Mouse (Mus musculus) megakaryocyte, embryonic 14.5 days (primary cell): ENCODE results near the gene Grik3. TPM values are rescaled to one million over a fixed set of nuclear protein-coding genes. Genes with fewer than 3 reads are reported as not detected.

ENCODE experiments used
- H3K27me3 ChIP-seq: replicated peaks from 2 replicates; pipeline ENCODE3; 2012; ENCODE audit warnings: inconsistent platforms
- H3K36me3 ChIP-seq: replicated peaks from 2 replicates; pipeline ENCODE3; 2012; ENCODE audit warnings: low read length, inconsistent platforms, mixed read lengths
- H3K4me1 ChIP-seq: 2 replicates; pipeline ENCODE4 v1.6.1; 2012; ENCODE audit warnings: inconsistent platforms
- H3K4me3 ChIP-seq: replicated peaks from 2 replicates; pipeline ENCODE3; 2012; ENCODE audit warnings: moderate library complexity, mild to moderate bottlenecking, inconsistent platforms
- H3K9me3 ChIP-seq: 2 replicates; pipeline ENCODE4 v1.6.1; 2012; ENCODE audit warnings: inconsistent platforms
- FLI1 ChIP-seq: IDR thresholded peaks from 2 replicates; pipeline ENCODE4 v1.6.1; 2012; ENCODE audit warnings: low read length, inconsistent platforms, mixed read lengths
- GATA1 ChIP-seq: IDR thresholded peaks from 3 replicates; pipeline ENCODE4 v1.6.1; 2012; ENCODE audit warnings: mixed read lengths, low read length, inconsistent platforms, borderline replicate concordance
- polyA plus RNA-seq: library from polyadenylated mRNA; stranded (reverse); fragments of >175 nt; gene quantifications from 2 replicates; pipeline ENCODE4 v1.2.3, GENCODE M21; 2012; ENCODE audit warnings: low replicate concordance; ENCODE audit not compliant: insufficient read depth

Grik3 gene
- polyA plus RNA-seq, 1 experiment, result not detected

GRCm38 (mm10) chr4:125635037-125635436 lies 144.5 kb downstream of the Grik3 start:
- H3K9me3 ChIP-seq, result peaks cover 19% of the 10 kb centered on the region
- H3K27me3 ChIP-seq, result peaks cover 3% of the 10 kb centered on the region
- no peak overlapping the region for H3K4me3 ChIP-seq

GRCm38 (mm10) chr4:125636616-125637304 lies 146.3 kb downstream of the Grik3 start:
- Histone ChIP-seq H3K9me3 (peaks cover 13% of the 10 kb centered on the region), H3K36me3 (no peaks in the 10 kb centered on the region), H3K4me1 (no peaks in the 10 kb centered on the region), H3K27me3 (peaks cover 6% of the 10 kb centered on the region), H3K4me3 (no peak overlapping the region)
- TF ChIP-seq FLI1 (no peak), GATA1 (no peak)

More at GRCm38 (mm10) chr4:125635037-125635436, 144.5 kb downstream of the Grik3 start:
- Histone ChIP-seq H3K4me1 (no peaks in the 10 kb centered on the region), H3K36me3 (no peaks in the 10 kb centered on the region)
- no peak for TF ChIP-seq FLI1
- no peak for TF ChIP-seq GATA1

- no peaks in the 10 kb centered on the region for H3K4me1 ChIP-seq
- peaks cover 6% of the 10 kb centered on the region for H3K27me3 ChIP-seq
- TF ChIP-seq GATA1 (no peak), FLI1 (no peak)
- H3K9me3 ChIP-seq, result peaks cover 7% of the 10 kb centered on the region
- H3K4me3 ChIP-seq, result no peak overlapping the region
- H3K36me3 ChIP-seq, result no peaks in the 10 kb centered on the region
Observed at GRCm38 (mm10) chr4:125637364-125637763, 146.9 kb downstream of the Grik3 start.

- Histone ChIP-seq H3K4me3 (no peak overlapping the region), H3K36me3 (no peaks in the 10 kb centered on the region), H3K27me3 (peaks cover 6% of the 10 kb centered on the region), H3K9me3 (no peaks in the 10 kb centered on the region), H3K4me1 (no peaks in the 10 kb centered on the region)
- no peak for TF ChIP-seq FLI1
- no peak for TF ChIP-seq GATA1
Observed at GRCm38 (mm10) chr4:125640520-125640919, 150.0 kb downstream of the Grik3 start.

- H3K27me3 ChIP-seq, result peaks cover 6% of the 10 kb centered on the region
- H3K4me3 ChIP-seq, result no peak overlapping the region
- no peaks in the 10 kb centered on the region for H3K4me1 ChIP-seq
- no peaks in the 10 kb centered on the region for H3K36me3 ChIP-seq
- no peaks in the 10 kb centered on the region for H3K9me3 ChIP-seq
- no peak for TF ChIP-seq FLI1
Observed at GRCm38 (mm10) chr4:125640921-125641663, 150.6 kb downstream of the Grik3 start.

- Histone ChIP-seq H3K9me3 (no peaks in the 10 kb centered on the region), H3K36me3 (no peaks in the 10 kb centered on the region), H3K4me3 (no peak overlapping the region), H3K4me1 (no peaks in the 10 kb centered on the region), H3K27me3 (peaks cover 7% of the 10 kb centered on the region)
- TF ChIP-seq FLI1 (no peak), GATA1 (no peak)
Observed at GRCm38 (mm10) chr4:125644581-125645568, 154.4 kb downstream of the Grik3 start.

- Histone ChIP-seq H3K9me3 (no peaks in the 10 kb centered on the region), H3K4me3 (no peak overlapping the region), H3K27me3 (peaks cover 9% of the 10 kb centered on the region), H3K36me3 (no peaks in the 10 kb centered on the region), H3K4me1 (no peaks in the 10 kb centered on the region)
- TF ChIP-seq FLI1 (no peak), GATA1 (no peak)
Observed at GRCm38 (mm10) chr4:125651676-125652246, 161.3 kb downstream of the Grik3 start.

GRCm38 (mm10) chr4:125656031-125656430 lies 165.5 kb downstream of the Grik3 start:
- no peaks in the 10 kb centered on the region for H3K36me3 ChIP-seq
- H3K4me3 ChIP-seq, result no peak overlapping the region
- H3K4me1 ChIP-seq, result no peaks in the 10 kb centered on the region
- H3K27me3 ChIP-seq, result peaks cover 8% of the 10 kb centered on the region
- no peaks in the 10 kb centered on the region for H3K9me3 ChIP-seq
- TF ChIP-seq FLI1, result no peak
- TF ChIP-seq GATA1, result no peak

- H3K27me3 ChIP-seq, result peaks cover 3% of the 10 kb centered on the region
- no peak for TF ChIP-seq GATA1
- no peak for TF ChIP-seq FLI1
- no peaks in the 10 kb centered on the region for H3K4me1 ChIP-seq
- H3K4me3 ChIP-seq, result no peak overlapping the region
- H3K36me3 ChIP-seq, result no peaks in the 10 kb centered on the region
- H3K9me3 ChIP-seq, result no peaks in the 10 kb centered on the region
Observed at GRCm38 (mm10) chr4:125658376-125658775, 167.9 kb downstream of the Grik3 start.
